Mouse (Mus musculus): ENCODE results near the gene Hist1h2an. TPM values are rescaled to one million over a fixed set of nuclear protein-coding genes. Genes with fewer than 3 reads are reported as not detected.
"Not testable (repeated sequence)": the region's sequence is repeated elsewhere in the genome, so short reads cannot be mapped to it uniquely, and the experiment has no call there.

Gene Hist1h2an
- polyA plus RNA-seq, 1 experiment from 2014 or later: 1.9 TPM

- no peaks in the 10 kb centered on the region for H3K9me3 ChIP-seq (replicated peaks; ENCODE audit: control insufficient read depth, low read length)
- H3K9ac ChIP-seq (ENCODE audit: low read length): peak overlapping the region; percentile 62
- H3K27me3 ChIP-seq (ENCODE audit: control insufficient read depth, insufficient read depth, low read length): no peaks in the 10 kb centered on the region
- peak overlapping the region; percentile 49 for H3K4me2 ChIP-seq (ENCODE audit: low read depth, low read length)
- H3K36me3 ChIP-seq (ENCODE audit: control insufficient read depth, insufficient read depth, low read length): no peaks in the 10 kb centered on the region
- peaks cover 37% of the 10 kb centered on the region for H3K4me1 ChIP-seq (ENCODE audit: control insufficient read depth, insufficient read depth, low read length)
- H3K4me3 ChIP-seq (replicated peaks; ENCODE audit: low read length): peak overlapping the region; percentile 43
- ATAC-seq (ENCODE audit: insufficient read depth, low FRiP score): no peak
- H3K27ac ChIP-seq (ENCODE audit: low read length): peak overlapping the region; percentile 87
- WGBS: 5% methylated on average over 8 of the region's 8 CpGs
These were observed 674 bp downstream of the Hist1h2an start for GRCm38 (mm10) chr13:21786189-21786898.

DNA sequence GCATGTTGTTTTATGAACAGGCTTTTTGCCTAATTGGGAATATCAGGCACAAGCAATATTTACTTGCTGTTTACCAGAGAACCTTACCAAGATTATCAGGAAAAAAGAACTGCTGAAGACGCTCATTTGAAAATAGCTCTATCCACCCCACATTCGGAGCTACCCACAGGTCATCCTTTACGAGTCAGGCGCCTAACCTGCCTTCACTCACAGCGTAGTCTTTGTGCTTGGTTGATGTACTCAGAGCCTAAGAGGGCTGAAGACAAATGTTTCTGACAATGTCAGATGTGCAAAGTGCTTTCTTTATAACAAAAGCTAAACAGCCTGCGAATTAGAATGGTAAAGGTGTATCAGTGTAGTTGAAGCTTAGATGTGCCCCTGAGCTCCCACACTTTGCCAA is 2.7 kb downstream of the Hist1h2an start:
- no peaks in the 10 kb centered on the region for H3K27me3 ChIP-seq (ENCODE audit: control insufficient read depth, insufficient read depth, low read length)
- H3K4me1 ChIP-seq (ENCODE audit: control insufficient read depth, insufficient read depth, low read length): peaks cover 41% of the 10 kb centered on the region
- peak overlapping the region; percentile 62 for H3K4me2 ChIP-seq (ENCODE audit: low read depth, low read length)
- no peak for ATAC-seq (ENCODE audit: insufficient read depth, low FRiP score)
- no peaks in the 10 kb centered on the region for H3K36me3 ChIP-seq (ENCODE audit: control insufficient read depth, insufficient read depth, low read length)
- 30% methylated on average over 6 of the region's 6 CpGs for WGBS
- H3K9me3 ChIP-seq (replicated peaks; ENCODE audit: control insufficient read depth, low read length): no peaks in the 10 kb centered on the region
- H3K27ac ChIP-seq (ENCODE audit: low read length): peak overlapping the region; percentile 91
- peak overlapping the region; percentile 64 for H3K9ac ChIP-seq (ENCODE audit: low read length)
- H3K4me3 ChIP-seq (replicated peaks; ENCODE audit: low read length): peak overlapping the region; percentile 40

- H3K4me1 ChIP-seq (ENCODE audit: control insufficient read depth, insufficient read depth, low read length): peaks cover 41% of the 10 kb centered on the region
- H3K27me3 ChIP-seq (ENCODE audit: control insufficient read depth, insufficient read depth, low read length): no peaks in the 10 kb centered on the region
- no peak for ATAC-seq (ENCODE audit: insufficient read depth, low FRiP score)
- peak overlapping the region; percentile 40 for H3K4me3 ChIP-seq (replicated peaks; ENCODE audit: low read length)
- no peaks in the 10 kb centered on the region for H3K9me3 ChIP-seq (replicated peaks; ENCODE audit: control insufficient read depth, low read length)
- H3K36me3 ChIP-seq (ENCODE audit: control insufficient read depth, insufficient read depth, low read length): no peaks in the 10 kb centered on the region
- H3K4me2 ChIP-seq (ENCODE audit: low read depth, low read length): peak overlapping the region; percentile 62
- peak overlapping the region; percentile 91 for H3K27ac ChIP-seq (ENCODE audit: low read length)
- peak overlapping the region; percentile 64 for H3K9ac ChIP-seq (ENCODE audit: low read length)
- WGBS: under 1% methylated on average over 9 of the region's 9 CpGs
These were observed 3.3 kb downstream of the Hist1h2an start for GRCm38 (mm10) chr13:21783734-21784161.

- peak within 1 kb of the TSS; percentile 76 for H3K9ac ChIP-seq (ENCODE audit: low read length)
- H3K4me1 ChIP-seq (ENCODE audit: control insufficient read depth, insufficient read depth, low read length): peaks cover 39% of the 10 kb centered on the region
- peak within 1 kb of the TSS; percentile 91 for H3K27ac ChIP-seq (ENCODE audit: low read length)
- H3K36me3 ChIP-seq (ENCODE audit: control insufficient read depth, insufficient read depth, low read length): no peaks in the 10 kb centered on the region
- peak within 1 kb of the TSS; percentile 62 for H3K4me2 ChIP-seq (ENCODE audit: low read depth, low read length)
- under 1% methylated on average over 15 of the region's 20 CpGs for WGBS
- no peaks in the 10 kb centered on the region for H3K27me3 ChIP-seq (ENCODE audit: control insufficient read depth, insufficient read depth, low read length)
- ATAC-seq (ENCODE audit: insufficient read depth, low FRiP score): peak; percentile 67
- H3K4me3 ChIP-seq (replicated peaks; ENCODE audit: low read length): peak within 1 kb of the TSS; percentile 51
- H3K9me3 ChIP-seq (replicated peaks; ENCODE audit: control insufficient read depth, low read length): no peaks in the 10 kb centered on the region
These were observed 3.8 kb downstream of the Hist1h2an start, which contains the start of gene Hist1h3i for GRCm38 (mm10) chr13:21783255-21783617. TSS of gene Hist1h3i (minus strand) at chr13:21783370.

DNA sequence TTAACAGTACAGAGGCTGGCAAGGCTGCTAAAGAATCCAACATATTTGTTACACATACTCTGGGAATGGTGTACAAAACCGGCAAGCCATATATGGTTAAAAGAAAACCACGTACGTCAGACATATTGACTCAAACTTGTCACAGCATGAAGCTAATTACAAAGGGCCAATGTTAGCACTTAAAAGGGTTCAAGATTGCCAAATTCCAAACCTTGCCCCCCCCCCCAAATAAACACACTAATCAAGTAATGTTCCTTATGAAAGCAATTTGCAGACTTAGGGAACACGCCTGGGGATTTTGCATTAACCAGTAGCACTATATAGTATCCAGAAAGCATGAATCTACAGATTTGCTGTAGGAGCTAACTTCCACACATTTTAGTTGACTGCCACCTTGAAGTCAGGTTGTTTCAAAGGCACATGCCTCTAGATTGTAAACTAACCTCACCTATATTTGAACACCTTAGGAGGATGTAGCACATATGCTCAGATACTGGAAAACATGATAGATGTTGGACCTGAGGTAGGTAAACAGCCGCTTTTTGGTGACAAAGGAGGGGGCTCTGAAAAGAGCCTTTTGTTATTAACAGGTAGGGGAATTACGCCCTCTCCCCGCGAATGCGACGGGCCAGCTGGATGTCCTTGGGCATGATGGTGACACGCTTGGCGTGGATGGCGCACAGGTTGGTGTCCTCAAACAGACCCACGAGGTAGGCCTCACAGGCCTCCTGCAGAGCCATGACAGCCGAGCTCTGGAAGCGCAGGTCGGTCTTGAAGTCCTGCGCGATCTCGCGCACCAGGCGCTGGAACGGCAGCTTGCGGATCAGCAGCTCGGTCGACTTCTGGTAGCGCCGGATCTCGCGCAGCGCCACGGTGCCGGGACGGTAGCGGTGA is 4.4 kb downstream of the Hist1h2an start:
- peak overlapping the region; percentile 62 for H3K4me2 ChIP-seq (ENCODE audit: low read depth, low read length)
- peak overlapping the region; percentile 88 for H3K27ac ChIP-seq (ENCODE audit: low read length)
- not testable (repeated sequence) for ATAC-seq (ENCODE audit: insufficient read depth, low FRiP score); H3K27me3 ChIP-seq (ENCODE audit: control insufficient read depth, insufficient read depth, low read length); H3K36me3 ChIP-seq (ENCODE audit: control insufficient read depth, insufficient read depth, low read length); H3K9me3 ChIP-seq (replicated peaks; ENCODE audit: control insufficient read depth, low read length)
- H3K9ac ChIP-seq (ENCODE audit: low read length): peak overlapping the region; percentile 76
- 3% methylated on average over 17 of the region's 35 CpGs for WGBS
- peak overlapping the region; percentile 51 for H3K4me3 ChIP-seq (replicated peaks; ENCODE audit: low read length)
- H3K4me1 ChIP-seq (ENCODE audit: control insufficient read depth, insufficient read depth, low read length): peaks cover 36% of the 10 kb centered on the region

DNA sequence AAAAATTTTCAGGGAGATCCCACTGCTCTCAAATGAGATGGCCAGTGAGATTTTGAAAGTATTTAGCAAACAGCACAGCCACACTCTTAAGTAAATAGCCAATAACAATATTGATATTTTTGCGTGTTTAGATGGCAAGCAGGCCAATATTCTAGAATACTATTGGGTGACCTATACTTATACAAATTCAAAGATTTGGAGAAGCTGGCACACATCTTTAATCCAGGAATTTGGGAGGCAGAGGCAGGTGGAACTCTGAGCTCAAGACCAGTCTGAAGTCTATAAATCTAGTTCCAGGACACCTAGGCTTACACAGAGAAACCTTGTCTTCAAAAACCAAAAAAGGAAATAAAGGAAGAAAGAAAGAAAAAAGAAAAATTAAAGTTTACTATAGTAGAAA is 5.4 kb downstream of the Hist1h2an start:
- Histone ChIP-seq H3K4me2 (ENCODE audit: low read depth, low read length) (no peak overlapping the region), H3K9me3 (replicated peaks; ENCODE audit: control insufficient read depth, low read length) (no peaks in the 10 kb centered on the region), H3K9ac (ENCODE audit: low read length) (no peak overlapping the region), H3K27me3 (ENCODE audit: control insufficient read depth, insufficient read depth, low read length) (no peaks in the 10 kb centered on the region), H3K4me3 (replicated peaks; ENCODE audit: low read length) (no peak overlapping the region), H3K36me3 (ENCODE audit: control insufficient read depth, insufficient read depth, low read length) (no peaks in the 10 kb centered on the region), H3K4me1 (ENCODE audit: control insufficient read depth, insufficient read depth, low read length) (peaks cover 36% of the 10 kb centered on the region), H3K27ac (ENCODE audit: low read length) (no peak overlapping the region)
- WGBS: 85% methylated on average over 1 of the region's 1 CpGs
- ATAC-seq (ENCODE audit: insufficient read depth, low FRiP score): no peak

GRCm38 (mm10) chr13:21781021-21781555 is 5.9 kb downstream of the Hist1h2an start:
- Histone ChIP-seq H3K27me3 (ENCODE audit: control insufficient read depth, insufficient read depth, low read length) (no peaks in the 10 kb centered on the region), H3K4me1 (ENCODE audit: control insufficient read depth, insufficient read depth, low read length) (peaks cover 35% of the 10 kb centered on the region), H3K4me3 (replicated peaks; ENCODE audit: low read length) (peak overlapping the region; percentile 52; the same call in 1 of the 2 replicates), H3K9me3 (replicated peaks; ENCODE audit: control insufficient read depth, low read length) (no peaks in the 10 kb centered on the region), H3K36me3 (ENCODE audit: control insufficient read depth, insufficient read depth, low read length) (no peaks in the 10 kb centered on the region), H3K27ac (ENCODE audit: low read length) (peak overlapping the region; percentile 96), H3K4me2 (ENCODE audit: low read depth, low read length) (peak overlapping the region; percentile 93), H3K9ac (ENCODE audit: low read length) (peak overlapping the region; percentile 85; the same call in 1 of the 2 replicates)
- ATAC-seq (ENCODE audit: insufficient read depth, low FRiP score): no peak
- WGBS: 43% methylated on average over 6 of the region's 6 CpGs

DNA sequence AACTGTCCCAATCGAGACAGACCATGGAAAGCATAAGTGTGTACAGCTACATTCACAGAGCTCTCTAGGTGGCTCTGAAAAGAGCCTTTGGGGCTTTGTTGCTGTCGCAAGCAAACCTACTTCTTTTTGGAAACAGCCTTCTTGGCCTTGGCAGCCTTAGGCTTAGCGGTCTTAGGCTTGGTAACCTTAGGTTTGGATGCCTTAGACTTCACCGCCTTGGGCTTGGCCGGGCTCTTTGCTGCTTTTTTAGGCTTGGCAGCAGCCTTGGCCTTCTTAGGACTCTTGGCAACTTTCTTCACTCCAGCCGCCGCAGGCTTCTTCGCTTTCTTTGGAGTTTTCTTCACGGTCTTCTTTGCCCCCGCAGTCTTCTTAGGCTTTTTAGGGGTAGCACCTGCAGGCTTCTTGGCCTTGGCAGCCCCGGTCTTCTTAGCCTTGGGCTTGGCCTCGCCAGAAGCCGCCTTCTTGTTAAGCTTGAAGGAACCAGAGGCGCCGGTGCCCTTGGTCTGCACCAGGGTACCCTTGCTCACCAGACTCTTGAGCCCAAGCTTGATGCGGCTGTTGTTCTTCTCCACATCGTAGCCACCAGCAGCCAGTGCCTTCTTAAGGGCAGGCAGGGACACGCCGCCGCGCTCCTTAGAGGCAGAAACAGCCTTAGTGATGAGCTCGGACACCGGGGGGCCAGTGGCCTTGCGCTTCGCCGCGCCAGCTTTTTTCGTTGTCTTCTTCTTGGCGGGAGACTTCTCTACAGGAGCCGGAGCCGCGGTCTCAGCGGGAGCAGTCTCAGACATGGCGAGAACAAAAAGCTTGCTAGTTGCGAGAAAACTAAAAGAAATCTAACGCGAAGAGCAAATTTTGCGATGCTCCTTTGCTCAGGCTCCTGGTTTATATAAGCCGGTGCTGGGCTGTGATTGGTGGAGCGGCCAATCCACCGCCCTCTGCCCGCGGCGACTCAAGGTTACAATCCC is 7.0 kb downstream of the Hist1h2an start, which contains the start of gene Hist1h1b:
TSS of gene Hist1h1b (minus strand) at position 859 of the 965 bp plus-strand sequence.
- Histone ChIP-seq H3K9ac (ENCODE audit: low read length) (peak within 1 kb of the TSS; percentile 85), H3K36me3 (ENCODE audit: control insufficient read depth, insufficient read depth, low read length) (no peaks in the 10 kb centered on the region), H3K4me1 (ENCODE audit: control insufficient read depth, insufficient read depth, low read length) (peaks cover 32% of the 10 kb centered on the region), H3K4me2 (ENCODE audit: low read depth, low read length) (peak within 1 kb of the TSS; percentile 93), H3K4me3 (replicated peaks; ENCODE audit: low read length) (peak within 1 kb of the TSS; percentile 52), H3K27ac (ENCODE audit: low read length) (peak within 1 kb of the TSS; percentile 96), H3K27me3 (ENCODE audit: control insufficient read depth, insufficient read depth, low read length) (no peaks in the 10 kb centered on the region), H3K9me3 (replicated peaks; ENCODE audit: control insufficient read depth, low read length) (no peaks in the 10 kb centered on the region)
- peak; percentile 41; the same call in 1 of the 2 replicates for ATAC-seq (ENCODE audit: insufficient read depth, low FRiP score)
- WGBS: under 1% methylated on average over 44 of the region's 44 CpGs

Data from stomach, embryonic 16.5 days (tissue).